ENCODE assay signal across 8 mouse cellular contexts in genomic region chr9:57262795-57263684, GRCm38 (mm10). TPM values are rescaled to one million over a fixed set of nuclear protein-coding genes. Genes with fewer than 3 reads are reported as not detected.
DNase-seq lines count a peak whose midpoint lies in the region; ATAC-seq and TF ChIP-seq lines count a peak whose summit lies in the region.

No protein-coding gene starts in this region.

- H3K36me3 ChIP-seq in kidney, embryonic 15.5 days: peaks cover 10% of the 10 kb centered on the region
- no peaks in the 10 kb centered on the region for H3K36me3 ChIP-seq in hindbrain, postnatal 0 days (ENCODE audit: insufficient read depth, low read length)
- H3K36me3 ChIP-seq in midbrain, embryonic 16.5 days (ENCODE audit: control insufficient read depth, insufficient read depth, low read length): no peaks in the 10 kb centered on the region

- H3K27me3 ChIP-seq in kidney, embryonic 15.5 days: peaks cover 13% of the 10 kb centered on the region; the same call in 1 of the 2 replicates
- H3K27me3 ChIP-seq in hindbrain, postnatal 0 days (ENCODE audit: insufficient read depth, low read length): no peaks in the 10 kb centered on the region
- no peaks in the 10 kb centered on the region; the same call in 1 of the 2 replicates for H3K27me3 ChIP-seq in midbrain, embryonic 16.5 days (ENCODE audit: control insufficient read depth, insufficient read depth, low read depth, low read length)

- 54% methylated on average over 13 of the region's 13 CpGs for WGBS in kidney, embryonic 15.5 days
- 52% methylated on average over 13 of the region's 13 CpGs for WGBS in hindbrain, postnatal 0 days
- 55% methylated on average over 13 of the region's 13 CpGs for WGBS in midbrain, embryonic 16.5 days

- ATAC-seq in kidney, embryonic 15.5 days (replicated peaks; ENCODE audit: low FRiP score): no peak
- ATAC-seq in common myeloid progenitor, adult 5-6 weeks (replicated peaks; ENCODE audit: low read depth, poor library complexity, severe bottlenecking): peak; percentile 19
- no peak for ATAC-seq in hindbrain, postnatal 0 days
- no peak for ATAC-seq in midbrain, embryonic 16.5 days

- TF ChIP-seq CTCF in hindbrain, postnatal 0 days (IDR thresholded peaks at IDR 0.05; ENCODE audit: low read depth): no peak

- no peak for DNase-seq in kidney, postnatal 25 days
- DNase-seq in hindbrain, postnatal 0 days (ENCODE audit: low spot score): no peak
- DNase-seq in frontal cortex, postnatal 25 days (ENCODE audit: low spot score in 2 of 2): no peak
- no peak for DNase-seq in frontal cortex, postnatal 36 days (ENCODE audit: low spot score in 2 of 2)
- DNase-seq in gastrocnemius, postnatal 14 days: no peak

- peak overlapping the region; percentile 80 for H3K9ac ChIP-seq in kidney, embryonic 15.5 days
- H3K9ac ChIP-seq in hindbrain, postnatal 0 days (replicated peaks; ENCODE audit: low read length): peak overlapping the region; percentile 67
- peak overlapping the region; percentile 77; the same call in 1 of the 2 replicates for H3K9ac ChIP-seq in midbrain, embryonic 16.5 days (ENCODE audit: low read depth, low read length)

- peak overlapping the region; percentile 83; the same call in 1 of the 2 replicates for H3K27ac ChIP-seq in kidney, embryonic 15.5 days
- H3K27ac ChIP-seq in hindbrain, postnatal 0 days: no peak overlapping the region
- no peak overlapping the region for H3K27ac ChIP-seq in midbrain, embryonic 16.5 days (ENCODE audit: low read length)

- peak overlapping the region; percentile 68 for H3K4me3 ChIP-seq in kidney, embryonic 15.5 days (replicated peaks)
- peak overlapping the region; percentile 70 for H3K4me3 ChIP-seq in hindbrain, postnatal 0 days (ENCODE audit: low read length)
- H3K4me3 ChIP-seq in midbrain, embryonic 16.5 days (ENCODE audit: low read depth, low read length): peak overlapping the region; percentile 60

- intact Hi-C loops in gastrocnemius, postnatal 14 days (cut with DNase I; ENCODE audit: low total_unique reads): no loop called here

- H3K9me3 ChIP-seq in kidney, embryonic 15.5 days (replicated peaks): no peaks in the 10 kb centered on the region
- H3K9me3 ChIP-seq in hindbrain, postnatal 0 days (ENCODE audit: low read length): no peaks in the 10 kb centered on the region
- no peaks in the 10 kb centered on the region for H3K9me3 ChIP-seq in midbrain, embryonic 16.5 days (replicated peaks; ENCODE audit: control insufficient read depth, low read length, poor library complexity, severe bottlenecking)

- peak overlapping the region; percentile 92 for H3K4me2 ChIP-seq in kidney, embryonic 15.5 days
- H3K4me2 ChIP-seq in hindbrain, postnatal 0 days (ENCODE audit: low read depth, low read length): peak overlapping the region; percentile 97
- H3K4me2 ChIP-seq in midbrain, embryonic 16.5 days (ENCODE audit: low read length): peak overlapping the region; percentile 97

- H3K4me1 ChIP-seq in kidney, embryonic 15.5 days: peaks cover 48% of the 10 kb centered on the region
- H3K4me1 ChIP-seq in hindbrain, postnatal 0 days (ENCODE audit: insufficient read depth, low read length): peaks cover 5% of the 10 kb centered on the region; the same call in 1 of the 2 replicates
- H3K4me1 ChIP-seq in midbrain, embryonic 16.5 days (ENCODE audit: control insufficient read depth, insufficient read depth, low read length): peaks cover 14% of the 10 kb centered on the region; the same call in 1 of the 2 replicates

RNA-seq across cellular contexts. Expression of gene 1700017B05Rik, which starts 0.6 kb away (rescaled TPM):
- polyA plus RNA-seq in kidney, embryonic 15.5 days (2015; fragmentation: Nextera tagmentation; extraction: Ambion mirVana): 22.0 and 24.6 TPM in 2 replicates
- total RNA-seq in common myeloid progenitor, adult 5-6 weeks (2017): 19.6 and 31.9 TPM in 2 replicates
- total RNA-seq in hindbrain, postnatal 0 days (2014; rRNA removed): 10.6 and 14.7 TPM in 2 replicates
- 5.2 and 5.3 TPM in 2 replicates for polyA plus RNA-seq in hindbrain, postnatal 0 days (2015; fragmentation: Nextera tagmentation; extraction: Ambion mirVana)
- 3.0 and 4.2 TPM in 2 replicates for polyA plus RNA-seq in midbrain, embryonic 16.5 days (2015; fragmentation: Nextera tagmentation; extraction: Ambion mirVana)
- total RNA-seq in gastrocnemius, postnatal 14 days (2021): 1 to 10 TPM; 6.4 to 7.3 TPM

RNA-seq across cellular contexts. Expression of gene Trcg1, which starts 26.7 kb away (rescaled TPM):
- not detected in 2 replicates for polyA plus RNA-seq in kidney, embryonic 15.5 days (2015; fragmentation: Nextera tagmentation; extraction: Ambion mirVana)
- not detected in 2 replicates for total RNA-seq in common myeloid progenitor, adult 5-6 weeks (2017)
- not detected in 2 replicates for total RNA-seq in hindbrain, postnatal 0 days (2014; rRNA removed)
- not detected in 2 replicates for polyA plus RNA-seq in hindbrain, postnatal 0 days (2015; fragmentation: Nextera tagmentation; extraction: Ambion mirVana)
- polyA plus RNA-seq in midbrain, embryonic 16.5 days (2015; fragmentation: Nextera tagmentation; extraction: Ambion mirVana): not detected in 2 replicates
- total RNA-seq in gastrocnemius, postnatal 14 days (2021): not detected
